Mouse (Mus musculus) frontal cortex, adult 2 months (tissue): ENCODE measurements around the gene Gabarap. TPM values are rescaled to one million over a fixed set of nuclear protein-coding genes. Genes with fewer than 3 reads are reported as not detected.

Experiments
- DNase-seq, 2 experiments: peaks; one replicate each; pipeline ENCODE4 v3.0.0; 2022; ENCODE audit warnings: low spot score in 1 of 2; ENCODE audit errors: extremely low spot score in 1 of 2
- polyA plus RNA-seq: library from polyadenylated mRNA; depleted of rRNA; stranded (reverse); fragments of >200 nt; gene quantifications from 2 replicates; pipeline ENCODE4 v1.2.3, GENCODE M21; 2012; rRNA removed

Gene Gabarap
- polyA plus RNA-seq, 1 experiment = 291 TPM

DNA sequence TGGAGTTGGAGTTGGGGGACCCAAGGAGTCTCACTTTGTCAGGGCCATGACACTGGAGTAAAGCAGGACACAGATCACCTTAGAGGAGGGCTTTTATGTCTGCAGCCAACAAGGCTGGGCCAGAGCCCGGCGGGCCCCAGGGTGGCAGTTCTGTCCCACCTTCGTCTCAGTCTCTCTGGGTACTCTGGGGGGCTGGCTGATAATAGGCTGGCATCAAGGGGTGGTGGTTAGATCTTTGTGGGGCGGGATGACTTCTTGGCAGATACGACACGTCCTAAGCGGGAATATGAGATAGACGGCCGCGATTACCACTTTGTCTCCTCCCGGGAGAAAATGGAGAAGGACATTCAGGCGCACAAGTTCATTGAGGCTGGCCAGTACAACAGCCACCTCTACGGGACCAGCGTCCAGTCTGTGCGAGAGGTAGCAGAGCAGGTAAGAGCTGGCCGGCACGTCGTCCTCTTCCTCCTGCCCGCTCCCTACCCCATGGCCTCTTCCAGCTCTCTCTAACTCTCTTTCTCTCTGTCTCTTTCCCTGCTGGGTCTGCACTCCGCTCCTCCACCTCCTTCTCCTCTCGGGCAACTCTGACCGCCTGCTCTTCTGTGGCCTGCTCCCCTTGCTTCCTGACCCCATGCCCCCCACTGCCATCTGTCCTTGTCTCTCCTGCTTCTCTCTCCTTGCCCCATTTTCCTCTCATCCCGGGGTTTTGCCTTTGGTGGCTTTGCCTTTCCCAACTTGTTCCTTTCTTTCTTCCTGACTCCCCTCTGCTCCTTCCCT is 51.6 kb downstream of the Gabarap start:
- DNase-seq = no peak

DNA sequence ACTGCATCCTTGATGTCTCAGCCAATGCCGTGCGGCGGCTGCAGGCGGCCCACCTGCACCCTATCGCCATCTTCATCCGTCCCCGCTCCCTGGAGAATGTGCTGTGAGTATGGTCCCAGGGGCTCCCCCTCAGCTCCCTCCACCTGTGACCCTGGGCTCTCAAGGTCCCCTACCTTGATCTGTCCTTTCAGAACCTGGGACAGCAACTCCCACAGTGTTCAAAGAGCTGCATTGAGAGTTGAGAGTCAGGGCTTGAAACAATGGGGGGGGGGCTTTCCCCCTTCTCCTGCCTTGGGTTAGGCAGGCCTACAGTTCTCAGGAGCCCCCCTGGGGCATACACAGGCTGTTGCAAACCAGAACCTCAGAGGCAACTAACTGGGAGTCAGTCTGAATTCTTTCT is 52.7 kb downstream of the Gabarap start:
- DNase-seq = no peak

Other genes starting within 250 kb of the Gabarap start
- 30.9 and 32.6 TPM in 2 replicates for gene Polr2a, start 232.5 kb upstream of the Gabarap start, polyA plus RNA-seq
- gene Slc35g3, start 229.2 kb upstream of the Gabarap start, polyA plus RNA-seq = not detected in 2 replicates
- 45.7 and 51.4 TPM in 2 replicates for gene Zbtb4, start 225.2 kb upstream of the Gabarap start, polyA plus RNA-seq
- 1.4 and 1.9 TPM in 2 replicates for gene Chrnb1, start 195.2 kb upstream of the Gabarap start, polyA plus RNA-seq
- gene Fgf11, start 189.3 kb upstream of the Gabarap start, polyA plus RNA-seq = 18.4 and 22.0 TPM in 2 replicates
- 0.48 and 0.62 TPM in 2 replicates for gene Tmem102, start 185.5 kb upstream of the Gabarap start, polyA plus RNA-seq
- gene Gm39566, start 175.8 kb upstream of the Gabarap start, polyA plus RNA-seq = not detected in 2 replicates
- not detected in 2 replicates for gene Spem2, start 172.7 kb upstream of the Gabarap start, polyA plus RNA-seq
- 0.42 and 0.58 TPM in 2 replicates for gene Spem1, start 169.0 kb upstream of the Gabarap start, polyA plus RNA-seq
- 116 and 125 TPM in 2 replicates for gene Nlgn2, start 153.4 kb upstream of the Gabarap start, polyA plus RNA-seq
- 183 and 212 TPM in 2 replicates for gene Tmem256, start 152.6 kb upstream of the Gabarap start, polyA plus RNA-seq
- 33.6 and 37.6 TPM in 2 replicates for gene Plscr3, start 144.8 kb upstream of the Gabarap start, polyA plus RNA-seq
- 0.14 and 0.17 TPM in 2 replicates for gene Tnk1, start 132.4 kb upstream of the Gabarap start, polyA plus RNA-seq
- not detected in 2 replicates for gene Tmem95, start 113.1 kb upstream of the Gabarap start, polyA plus RNA-seq
- 1.6 and 1.8 TPM in 2 replicates for gene Kctd11, start 109.7 kb upstream of the Gabarap start, polyA plus RNA-seq
- gene Acap1, start 95.6 kb upstream of the Gabarap start, polyA plus RNA-seq = 0.24 and 0.27 TPM in 2 replicates
- gene 2810408A11Rik, start 90.2 kb upstream of the Gabarap start, polyA plus RNA-seq = 0.67 and 1.00 TPM in 2 replicates
- gene Neurl4, start 90.1 kb upstream of the Gabarap start, polyA plus RNA-seq = 98.0 and 101 TPM in 2 replicates
- gene Gps2, start 77.3 kb upstream of the Gabarap start, polyA plus RNA-seq = 64.6 and 69.0 TPM in 2 replicates
- 630 and 714 TPM in 2 replicates for gene Eif5a, start 69.2 kb upstream of the Gabarap start, polyA plus RNA-seq
- 20.1 and 20.6 TPM in 2 replicates for gene Ybx2, start 55.3 kb upstream of the Gabarap start, polyA plus RNA-seq
- 1.4 and 2.1 TPM in 2 replicates for gene Slc2a4, start 43.0 kb upstream of the Gabarap start, polyA plus RNA-seq
- 0.10 and 0.34 TPM in 2 replicates for gene Cldn7, start 26.4 kb upstream of the Gabarap start, polyA plus RNA-seq
- gene Ctdnep1, start 10.0 kb upstream of the Gabarap start, polyA plus RNA-seq = 117 and 133 TPM in 2 replicates
- 118 and 119 TPM in 2 replicates for gene Elp5, start 8.6 kb upstream of the Gabarap start, polyA plus RNA-seq
- gene Phf23, start 4.6 kb downstream of the Gabarap start, polyA plus RNA-seq = 38.9 and 42.2 TPM in 2 replicates
- 34.9 and 35.3 TPM in 2 replicates for gene Dvl2, start 9.5 kb downstream of the Gabarap start, polyA plus RNA-seq
- gene Acadvl, start 24.3 kb downstream of the Gabarap start, polyA plus RNA-seq = 69.8 and 74.0 TPM in 2 replicates
- gene Dlg4, start 25.8 kb downstream of the Gabarap start, polyA plus RNA-seq = 697 and 762 TPM in 2 replicates
- 2.4 and 3.6 TPM in 2 replicates for gene Asgr1, start 62.9 kb downstream of the Gabarap start, polyA plus RNA-seq
- gene Asgr2, start 101.5 kb downstream of the Gabarap start, polyA plus RNA-seq = 0.18 and 0.46 TPM in 2 replicates
- 0.42 and 0.92 TPM in 2 replicates for gene Mgl2, start 139.2 kb downstream of the Gabarap start, polyA plus RNA-seq
- gene Clec10a, start 165.1 kb downstream of the Gabarap start, polyA plus RNA-seq = 0.90 and 2.4 TPM in 2 replicates
- gene Slc16a11, start 221.6 kb downstream of the Gabarap start, polyA plus RNA-seq = 45.9 and 48.3 TPM in 2 replicates
- 5.5 and 7.7 TPM in 2 replicates for gene Slc16a13, start 229.9 kb downstream of the Gabarap start, polyA plus RNA-seq
- 1.5 and 1.9 TPM in 2 replicates for gene Bcl6b, start 238.7 kb downstream of the Gabarap start, polyA plus RNA-seq
- 73.4 and 85.4 TPM in 2 replicates for gene 0610010K14Rik, start 246.8 kb downstream of the Gabarap start, polyA plus RNA-seq
- gene Gm21988, start 248.7 kb downstream of the Gabarap start, polyA plus RNA-seq = 10.7 and 11.8 TPM in 2 replicates
- 321 and 335 TPM in 2 replicates for gene Rnasek, start 248.7 kb downstream of the Gabarap start, polyA plus RNA-seq